Mouse (Mus musculus): ENCODE measurements at regions not wholly inside any gene's neighbourhood (a gene's known extent, or its start where the extent isn't known, plus 50 kb on each side); places are given as distances from the start of the nearest gene placed in this dataset.

- H3K79me2 ChIP-seq (ENCODE audit: control insufficient read depth, insufficient read depth, low read length, poor library complexity), result no peaks in the 10 kb centered on the region
- H3K27ac ChIP-seq (ENCODE audit: control insufficient read depth, low read depth, low read length), result no peak overlapping the region
- DNase-seq (ENCODE audit: low read depth, low spot score), result no peak
Observed at GRCm38 (mm10) chr15:96219746-96220145, 67.6 kb upstream of the Arid2 start.

GRCm38 (mm10) chr15:96231969-96232368 is 55.3 kb upstream of the Arid2 start:
- H3K79me2 ChIP-seq (ENCODE audit: control insufficient read depth, insufficient read depth, low read length, poor library complexity), result no peaks in the 10 kb centered on the region
- H3K27me3 ChIP-seq (ENCODE audit: control insufficient read depth in 1 of 2, insufficient read depth in 2 of 2, low read length in 2 of 2), result peaks cover 0 to 3% of the 10 kb centered on the region in 2 experiments; a peak in 1 of 4 replicates
- DNase-seq (ENCODE audit: low read depth, low spot score), result no peak
- H3K9me3 ChIP-seq (replicated peaks; ENCODE audit: insufficient read depth, low read length), result no peaks in the 10 kb centered on the region
- no peak overlapping the region for H3K27ac ChIP-seq (ENCODE audit: control insufficient read depth, low read depth, low read length)
- H3K4me3 ChIP-seq (ENCODE audit: control insufficient read depth in 1 of 2, insufficient read depth in 1 of 2, low read depth in 2 of 2, low read length in 2 of 2), result no peak overlapping the region
- H3K36me3 ChIP-seq (ENCODE audit: control insufficient read depth in 1 of 2, insufficient read depth in 2 of 2, low read length in 2 of 2), result no peaks in the 10 kb centered on the region
- no peaks in the 10 kb centered on the region for H3K4me1 ChIP-seq (ENCODE audit: control insufficient read depth in 1 of 2, insufficient read depth in 2 of 2, low read length in 2 of 2)
- TF ChIP-seq GABPA (IDR thresholded peaks at IDR 0.05; ENCODE audit: low read depth, low read length) (no peak), NELFE (IDR thresholded peaks at IDR 0.05; ENCODE audit: low read depth, low read length) (no peak), JUND (IDR thresholded peaks at IDR 0.05; ENCODE audit: low read depth, low read length) (no peak), TCF12 (IDR thresholded peaks at IDR 0.05; ENCODE audit: low read depth, low read length) (no peak), USF2 (IDR thresholded peaks at IDR 0.05; ENCODE audit: borderline replicate concordance in 1 of 2, insufficient read depth in 1 of 2, low read depth in 1 of 2, low read length in 2 of 2) (no peak), UBTF (IDR thresholded peaks at IDR 0.05; ENCODE audit: borderline replicate concordance, insufficient read depth, low read depth, low read length) (no peak), ZKSCAN1 (IDR thresholded peaks at IDR 0.05; ENCODE audit: low read depth, low read length) (no peak), SMC3 (IDR thresholded peaks at IDR 0.05; ENCODE audit: low read depth, low read length) (no peak), HCFC1 (IDR thresholded peaks at IDR 0.05; ENCODE audit: low read depth, low read length) (no peak), POLR2AphosphoS2 (IDR thresholded peaks at IDR 0.05; ENCODE audit: low read length) (no peak), POLR2AphosphoS5 (IDR thresholded peaks at IDR 0.05; ENCODE audit: borderline replicate concordance, low read depth, low read length) (no peak), MYC (IDR thresholded peaks at IDR 0.05; ENCODE audit: low read depth, low read length) (no peak), MEF2A (IDR thresholded peaks at IDR 0.05; ENCODE audit: extremely low read depth, insufficient replicate concordance, low read depth, low read length, poor library complexity, severe bottlenecking) (no peak), SIN3A (IDR thresholded peaks at IDR 0.05; ENCODE audit: low read length) (no peak), ZMIZ1 (IDR thresholded peaks at IDR 0.05; ENCODE audit: low read depth, low read length) (no peak), CHD1 (IDR thresholded peaks at IDR 0.05; ENCODE audit: low read depth, low read length) (no peak), MYB (IDR thresholded peaks at IDR 0.05; ENCODE audit: low read depth, low read length) (no peak), NRF1 (IDR thresholded peaks at IDR 0.05; ENCODE audit: insufficient read depth, low read depth, low read length, poor library complexity, severe bottlenecking) (no peak), USF1 (IDR thresholded peaks at IDR 0.05; ENCODE audit: low read depth, low read length) (no peak)
- no peak overlapping the region for H3K9ac ChIP-seq (ENCODE audit: control insufficient read depth, low read depth, low read length, poor library complexity, severe bottlenecking)

More at GRCm38 (mm10) chr15:96219746-96220145, 67.6 kb upstream of the Arid2 start:
- no peaks in the 10 kb centered on the region for H3K36me3 ChIP-seq (ENCODE audit: control insufficient read depth in 1 of 2, insufficient read depth in 2 of 2, low read length in 2 of 2)
- no peak overlapping the region for H3K9ac ChIP-seq (ENCODE audit: control insufficient read depth, low read depth, low read length, poor library complexity, severe bottlenecking)
- H3K4me3 ChIP-seq (ENCODE audit: control insufficient read depth in 1 of 2, insufficient read depth in 1 of 2, low read depth in 2 of 2, low read length in 2 of 2), result no peak overlapping the region
- TF ChIP-seq ETS1 (IDR thresholded peaks at IDR 0.05; ENCODE audit: low read depth, low read length) (no peak), MYB (IDR thresholded peaks at IDR 0.05; ENCODE audit: low read depth, low read length) (no peak), TAL1 (IDR thresholded peaks at IDR 0.05; ENCODE audit: low read length) (no peak), CHD2 (IDR thresholded peaks at IDR 0.05; ENCODE audit: low read length) (no peak), POLR2A (IDR thresholded peaks at IDR 0.05; ENCODE audit: control insufficient read depth in 1 of 2, insufficient read depth in 1 of 2, low read depth in 1 of 2, low read length in 2 of 2, poor library complexity in 1 of 2) (no peak), MEF2A (IDR thresholded peaks at IDR 0.05; ENCODE audit: extremely low read depth, insufficient replicate concordance, low read depth, low read length, poor library complexity, severe bottlenecking) (no peak), ZNF384 (IDR thresholded peaks at IDR 0.05; ENCODE audit: low read depth, low read length) (no peak), SIN3A (IDR thresholded peaks at IDR 0.05; ENCODE audit: low read length) (no peak), CTCF (IDR thresholded peaks at IDR 0.05 in 2 of 3, conservative IDR thresholded peaks at IDR 0.05 in 1 of 3; ENCODE audit: control insufficient read depth in 1 of 3, insufficient read depth in 1 of 3, low read depth in 2 of 3, low read length in 3 of 3, poor library complexity in 1 of 3, severe bottlenecking in 1 of 3) (no peak)
- H3K27me3 ChIP-seq (ENCODE audit: control insufficient read depth in 1 of 2, insufficient read depth in 2 of 2, low read length in 2 of 2), result peaks cover 0 to 4% of the 10 kb centered on the region in 2 experiments; a peak in 2 of 4 replicates
- no peaks in the 10 kb centered on the region for H3K9me3 ChIP-seq (replicated peaks; ENCODE audit: insufficient read depth, low read length)
- no peaks in the 10 kb centered on the region for H3K4me1 ChIP-seq (ENCODE audit: control insufficient read depth in 1 of 2, insufficient read depth in 2 of 2, low read length in 2 of 2)

Measured in MEL (cell line).